Mouse (Mus musculus) T-cell, adult 2 months (primary cell): Measurements from ENCODE around the gene Atp8a2.
"Not testable (repeated sequence)": the region's sequence is repeated elsewhere in the genome, so short reads cannot be mapped to it uniquely, and the experiment has no call there.

Source experiments
- DNase-seq: peaks from one replicate; pipeline ENCODE4 v3.0.0; 2022; ENCODE audit warnings: low spot score

Gene Atp8a2

DNA sequence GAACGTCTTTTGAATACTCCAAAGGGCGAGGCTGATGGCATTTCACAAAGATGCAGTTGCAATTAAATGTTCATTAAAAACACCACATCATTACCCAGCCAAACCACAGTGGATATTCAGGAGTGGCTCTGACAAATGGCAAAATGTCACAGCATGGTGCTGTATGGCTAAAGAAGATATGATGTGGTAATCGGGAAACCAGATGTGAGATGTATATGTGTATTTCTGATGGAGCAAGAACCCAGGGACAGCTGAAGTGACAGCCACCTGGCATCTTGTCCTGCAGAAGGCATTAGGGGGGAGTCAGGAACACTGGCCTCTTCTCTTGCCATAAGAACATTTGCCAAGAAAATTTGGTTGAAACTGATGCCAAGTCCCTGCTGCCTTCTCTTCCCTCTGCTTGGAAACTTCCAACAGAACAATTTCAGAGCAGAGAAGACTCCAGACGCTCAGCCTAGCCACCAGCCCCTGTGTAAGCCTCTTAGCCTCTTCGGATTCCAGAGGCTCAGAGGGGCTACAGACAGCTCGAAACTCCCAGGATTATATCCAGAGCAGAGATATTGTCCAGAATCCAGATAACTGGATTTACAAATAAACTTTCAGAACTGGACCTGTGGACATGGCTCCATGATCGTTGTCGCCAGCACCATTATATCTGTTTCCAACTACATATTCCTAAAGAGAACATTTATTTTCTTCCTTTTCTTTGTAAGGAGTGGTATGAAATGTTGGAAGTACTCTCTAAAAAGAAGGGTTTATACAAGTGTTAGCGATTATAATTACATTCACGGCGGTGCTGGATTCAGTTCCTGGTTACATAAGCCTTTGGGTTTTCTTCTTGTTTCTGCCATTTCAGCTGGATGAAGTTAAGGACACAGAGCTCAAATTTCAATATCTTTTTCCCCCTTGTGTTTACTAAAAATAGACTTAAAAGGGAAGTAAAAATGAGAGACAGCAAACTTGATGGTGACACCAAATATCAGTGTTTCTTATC lies 413.3 kb downstream of the Atp8a2 start:
- DNase-seq, result no peak

DNA sequence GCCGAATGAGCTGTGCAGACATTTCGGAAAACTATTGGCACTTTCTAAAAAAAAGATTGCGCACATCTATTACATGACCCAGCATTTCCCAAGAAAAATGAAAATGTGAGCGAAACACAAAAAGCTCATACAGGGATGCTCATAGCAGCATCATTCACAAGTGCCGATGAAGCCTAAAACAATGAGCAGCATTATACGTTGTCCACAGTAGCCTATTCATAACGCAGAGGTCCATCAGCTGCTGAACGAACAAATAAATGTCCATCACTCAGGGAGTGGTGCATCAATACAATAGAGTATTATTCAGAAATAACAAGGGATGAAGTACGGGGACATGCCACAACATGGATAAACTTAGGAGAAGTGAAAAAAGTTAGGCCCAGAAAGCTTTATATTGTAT lies 416.6 kb downstream of the Atp8a2 start:
- DNase-seq, result no peak

DNA sequence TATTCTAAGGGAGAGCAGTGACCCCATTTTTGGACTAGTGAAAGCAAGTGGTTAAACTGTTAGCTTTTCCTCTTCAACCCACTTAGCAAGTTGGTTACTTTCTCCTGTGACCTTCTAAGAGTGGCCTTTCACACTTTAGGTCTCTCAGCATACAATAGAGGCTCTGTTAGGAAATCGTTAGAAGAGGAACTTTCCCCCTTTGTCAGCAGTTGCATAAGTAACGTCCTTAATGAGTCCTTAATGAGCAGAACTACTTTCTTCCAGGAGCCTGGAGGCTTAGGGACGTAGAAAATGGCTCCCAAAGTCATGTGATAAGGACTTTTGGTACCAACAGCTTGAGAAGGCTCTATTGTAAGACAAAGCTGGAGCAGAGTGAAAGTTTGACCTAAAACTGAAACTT lies 434.8 kb downstream of the Atp8a2 start:
- no peak for DNase-seq

DNA sequence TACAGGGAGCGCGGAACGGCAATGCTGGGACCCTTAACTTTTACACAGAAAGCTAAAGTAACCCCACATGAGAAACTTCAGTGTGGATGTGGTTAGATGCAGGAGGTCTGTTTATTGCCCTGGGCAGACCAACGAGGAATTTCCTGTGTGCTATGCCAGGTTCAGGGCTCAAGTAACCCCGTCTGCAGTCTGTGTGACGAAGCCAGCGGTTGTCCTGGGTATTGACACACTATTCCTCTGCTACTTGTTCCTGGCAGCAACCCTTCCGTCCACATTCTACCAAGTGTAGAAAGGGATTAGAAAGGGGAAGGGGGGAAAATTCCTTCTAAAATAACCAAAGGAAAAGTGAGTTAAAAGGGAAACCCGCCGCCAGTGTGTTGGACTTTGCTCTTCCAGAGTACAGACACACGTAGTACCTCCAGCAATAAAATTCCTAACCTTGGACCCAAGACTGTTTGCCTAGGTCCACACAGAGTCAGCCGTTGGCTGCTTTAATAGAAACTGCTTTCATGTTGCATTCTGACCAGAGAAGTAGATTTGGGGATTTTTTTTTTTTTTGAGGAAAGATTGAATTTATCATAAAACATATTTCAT lies 437.0 kb downstream of the Atp8a2 start:
- no peak for DNase-seq

DNA sequence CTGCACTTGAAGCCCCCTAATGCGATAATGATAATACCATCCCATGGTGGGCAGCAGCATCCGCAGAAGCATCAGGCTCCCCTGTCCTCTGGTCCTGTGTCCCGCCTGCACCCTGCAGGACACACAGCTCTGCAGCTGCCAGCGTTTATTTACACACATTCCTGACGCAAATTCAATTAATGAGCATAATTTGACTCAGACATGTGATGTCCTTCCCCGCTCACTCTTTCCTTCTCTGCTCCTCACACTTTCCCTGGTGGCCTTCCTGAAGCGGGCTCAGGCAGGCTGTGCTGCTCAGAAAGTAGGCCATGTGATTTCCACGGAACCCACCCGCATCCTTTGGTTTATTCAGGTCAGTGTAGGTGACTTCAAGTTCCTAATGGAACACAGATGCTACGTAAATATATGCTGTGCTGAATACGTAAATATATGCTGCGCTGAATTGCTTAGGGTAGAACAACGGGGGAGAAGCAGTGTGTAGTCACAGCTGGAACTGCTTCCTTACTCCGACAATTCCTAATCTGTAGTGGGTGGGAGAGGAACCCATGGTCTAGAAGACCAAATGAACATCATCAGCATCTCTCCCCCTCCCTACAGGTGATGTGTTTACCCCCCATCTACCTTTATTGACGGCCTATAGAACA lies 437.7 kb downstream of the Atp8a2 start:
- no peak for DNase-seq

DNA sequence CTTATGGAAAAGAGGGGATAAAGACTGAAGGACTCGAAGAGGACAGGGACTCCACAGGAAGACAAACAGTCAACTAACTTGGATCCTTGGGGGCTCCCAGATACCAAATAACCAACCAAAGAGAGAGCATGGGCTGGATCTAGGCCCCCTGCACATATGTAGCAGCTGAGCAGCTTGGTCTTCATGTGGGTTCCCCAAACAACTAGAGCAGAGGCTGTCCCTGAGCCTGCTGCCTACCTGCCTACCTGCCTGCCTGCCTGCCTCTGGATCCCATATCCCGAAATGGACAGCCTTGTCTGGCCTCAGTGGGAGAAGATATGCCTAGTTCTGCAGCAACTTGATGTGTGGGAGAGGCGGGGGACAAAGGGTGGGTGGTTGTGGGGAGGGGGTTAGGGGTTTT lies 444.6 kb downstream of the Atp8a2 start:
- DNase-seq, result no peak

DNA sequence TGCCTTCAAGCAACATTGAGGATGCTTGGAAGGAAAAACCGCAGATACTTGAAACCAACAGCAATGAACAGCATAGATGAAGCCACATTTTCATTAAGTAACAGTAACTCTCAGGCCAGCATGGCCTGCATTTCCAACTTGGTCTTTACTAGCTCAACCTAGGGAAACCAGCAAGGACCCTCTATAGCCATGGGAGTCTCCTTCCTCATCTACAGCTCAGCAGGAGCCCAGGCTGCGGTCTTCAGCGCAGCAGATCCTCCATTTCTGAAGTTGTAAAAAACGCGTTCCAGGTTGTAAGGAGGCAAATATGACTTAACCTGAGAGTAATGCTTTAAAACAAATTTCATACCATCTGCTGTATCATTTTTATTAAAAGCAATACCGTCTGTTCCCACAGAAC lies 447.0 kb downstream of the Atp8a2 start:
- no peak for DNase-seq

DNA sequence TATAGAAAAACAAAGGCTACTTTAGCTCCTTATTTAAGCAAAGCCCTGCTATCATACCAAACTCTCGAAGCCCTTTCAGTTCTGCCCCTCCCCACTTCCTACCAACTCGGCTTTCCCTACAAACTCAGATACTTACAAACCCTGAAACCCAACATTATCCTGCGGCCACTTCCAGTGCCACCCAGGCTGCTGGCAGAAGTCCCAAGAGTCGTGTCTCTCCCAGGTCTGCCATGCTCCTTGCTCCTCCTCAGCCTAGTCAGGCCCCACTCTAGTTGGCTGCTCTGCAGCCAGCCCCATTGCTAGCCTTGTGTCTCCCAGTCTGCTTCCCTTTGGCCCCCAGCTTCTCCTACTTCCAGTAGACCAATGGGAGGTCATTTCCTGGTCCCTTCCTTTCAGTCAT lies 451.3 kb downstream of the Atp8a2 start:
- no peak for DNase-seq

DNA sequence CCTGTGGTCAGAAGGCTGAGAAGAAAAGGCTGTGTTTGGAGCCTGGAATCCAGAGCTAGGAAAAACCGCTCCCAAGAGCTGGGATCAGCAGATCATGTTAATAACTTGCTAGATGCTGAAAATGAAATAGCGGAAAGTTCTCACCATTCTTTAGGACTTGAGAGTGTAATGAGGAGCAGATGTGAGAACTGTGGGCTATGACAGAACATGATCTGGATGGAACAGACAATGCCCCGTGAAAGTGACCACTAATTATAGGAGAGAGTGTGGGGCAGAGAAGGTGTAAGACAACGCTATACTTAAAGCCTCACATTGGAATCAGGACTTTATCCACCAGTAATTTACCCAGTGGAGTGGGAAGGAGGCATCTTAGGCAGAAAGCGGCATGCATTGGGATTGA lies 455.2 kb downstream of the Atp8a2 start:
- DNase-seq, result no peak

DNA sequence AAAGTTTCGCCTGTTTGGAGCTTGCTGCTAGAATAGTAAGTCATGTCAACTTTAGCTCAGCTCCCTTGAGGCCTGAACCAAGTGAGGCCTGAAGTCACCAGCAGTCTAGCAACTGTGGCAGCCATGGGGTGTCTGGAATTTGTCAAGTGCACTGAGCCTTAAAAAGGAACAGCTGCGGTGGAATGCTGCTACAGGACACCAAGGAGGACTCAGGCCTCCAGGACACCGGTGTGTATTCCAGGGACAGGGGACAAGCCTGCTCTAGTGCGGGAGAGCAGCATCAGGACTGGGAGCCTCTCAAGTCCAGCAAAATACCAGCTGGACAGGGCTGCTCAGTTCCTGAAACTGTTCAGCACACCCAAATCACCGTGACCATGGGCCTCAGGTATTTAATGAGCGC lies 457.5 kb downstream of the Atp8a2 start:
- DNase-seq, result no peak

DNA sequence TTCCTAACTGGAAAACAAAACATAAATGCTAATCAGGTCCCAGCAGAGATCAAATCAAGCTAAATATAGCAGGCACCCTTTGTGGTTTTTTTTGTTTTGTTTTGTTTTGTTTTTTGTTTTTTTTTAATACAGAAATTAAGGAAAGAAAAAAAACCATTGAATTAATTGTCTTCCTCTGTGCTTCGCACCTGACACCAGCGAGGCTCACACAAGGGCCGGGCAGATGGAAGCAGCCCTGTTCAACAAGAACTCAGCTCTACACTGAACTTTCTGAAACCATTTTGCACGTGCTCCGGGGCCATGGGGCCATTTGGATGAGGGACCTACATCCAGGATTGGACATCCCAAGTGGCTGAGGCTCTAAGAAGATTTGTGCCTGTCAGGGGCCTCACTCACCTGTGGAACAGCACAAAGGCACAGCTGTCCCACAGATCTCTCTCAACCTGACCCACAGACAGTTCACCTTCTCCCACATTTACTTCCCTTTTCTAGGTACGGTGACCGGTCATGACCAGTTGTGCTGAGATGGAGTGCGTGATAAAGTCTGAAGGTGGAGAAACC lies 459.2 kb downstream of the Atp8a2 start:
- no peak for DNase-seq

DNA sequence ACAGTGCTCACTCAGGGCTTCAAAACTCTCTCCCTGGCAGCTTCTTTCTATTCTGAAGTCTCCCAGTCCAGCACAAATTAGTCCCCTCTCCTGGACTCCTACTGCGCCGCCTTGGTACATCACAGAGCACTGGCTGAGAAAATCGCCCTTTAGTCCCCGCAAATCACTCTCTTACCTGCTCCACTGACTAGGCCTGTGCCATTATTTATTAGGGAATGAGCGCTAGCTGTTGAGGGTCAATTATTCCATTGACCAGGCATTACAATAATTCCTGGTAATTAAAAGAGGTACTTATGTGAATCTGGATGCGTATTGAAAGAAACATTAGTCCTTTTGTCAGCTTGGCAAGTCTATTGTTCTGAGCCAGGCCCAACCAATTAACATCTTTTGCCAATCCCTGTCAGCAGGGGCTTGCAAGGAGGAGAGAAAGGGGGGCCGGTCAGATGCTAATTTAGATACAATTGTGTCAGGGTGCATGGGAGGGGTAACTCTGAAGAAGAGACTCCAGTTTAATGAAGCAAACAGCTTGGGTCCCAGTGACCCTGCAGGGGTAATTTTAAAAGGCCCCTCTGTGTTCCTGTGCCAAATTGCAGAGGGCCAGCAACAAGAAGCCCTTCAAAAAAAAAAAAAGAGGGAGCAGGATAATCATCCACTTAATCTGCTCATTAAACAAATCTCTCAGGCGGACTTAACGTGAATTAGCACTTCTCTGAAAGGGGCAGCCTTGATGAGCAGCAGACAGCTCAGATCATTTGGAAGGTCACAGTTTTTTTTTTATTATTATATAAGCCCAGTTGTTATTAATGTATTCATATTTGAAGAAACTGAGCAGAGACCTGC lies 459.9 kb downstream of the Atp8a2 start:
- DNase-seq, result no peak

DNA sequence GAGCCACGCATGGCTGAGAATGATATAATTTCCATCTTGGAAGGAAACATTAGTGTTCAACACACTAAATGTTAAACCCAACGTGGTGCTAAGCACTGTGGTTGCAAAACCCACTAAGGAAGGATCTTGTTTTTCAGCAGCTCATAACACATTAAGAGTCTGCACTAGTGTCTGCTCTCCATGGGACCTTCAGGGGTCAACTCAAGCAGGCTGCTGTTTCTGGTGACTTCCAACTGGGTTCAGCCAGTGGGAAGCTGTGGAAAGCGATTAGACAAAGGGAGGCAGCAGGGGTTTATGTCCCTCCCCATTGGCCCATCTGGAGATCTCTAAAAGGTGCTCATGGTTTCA lies 467.0 kb downstream of the Atp8a2 start:
- no peak for DNase-seq

DNA sequence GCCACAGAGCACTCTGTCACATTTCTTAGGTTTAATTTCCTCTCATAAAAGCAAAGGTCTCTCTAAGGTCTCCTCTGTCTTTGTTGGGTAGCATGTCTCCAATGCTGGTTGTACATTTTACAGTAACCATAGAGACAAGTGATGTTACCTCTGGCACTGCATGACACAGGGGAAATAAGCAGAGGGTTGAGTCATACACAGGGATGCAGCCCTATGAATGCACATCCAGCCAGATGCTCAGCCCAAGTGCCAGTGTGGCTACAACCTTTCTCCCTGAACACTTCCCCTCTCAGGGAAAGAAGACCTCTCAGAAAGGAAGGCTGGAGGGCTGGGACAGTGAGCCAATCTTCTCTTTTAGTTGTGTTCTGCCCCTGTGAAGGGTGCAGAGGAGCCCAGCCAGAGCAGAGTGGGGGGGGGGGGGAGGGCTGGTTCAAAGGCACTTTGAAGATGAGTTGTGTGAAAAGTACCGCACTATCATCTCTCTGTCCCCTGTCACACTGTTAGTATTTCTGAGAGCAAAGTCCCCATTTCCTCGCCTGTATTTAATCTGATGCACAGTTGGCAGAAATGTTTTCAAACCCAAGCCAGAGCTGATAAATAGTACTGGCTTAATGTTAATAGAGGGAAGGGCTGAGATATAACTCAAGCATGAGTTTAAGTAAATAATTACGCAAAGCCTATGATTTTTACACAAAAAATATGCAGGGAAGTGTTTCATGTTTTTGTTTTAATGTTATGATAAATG lies 467.5 kb downstream of the Atp8a2 start:
- DNase-seq, result no peak

DNA sequence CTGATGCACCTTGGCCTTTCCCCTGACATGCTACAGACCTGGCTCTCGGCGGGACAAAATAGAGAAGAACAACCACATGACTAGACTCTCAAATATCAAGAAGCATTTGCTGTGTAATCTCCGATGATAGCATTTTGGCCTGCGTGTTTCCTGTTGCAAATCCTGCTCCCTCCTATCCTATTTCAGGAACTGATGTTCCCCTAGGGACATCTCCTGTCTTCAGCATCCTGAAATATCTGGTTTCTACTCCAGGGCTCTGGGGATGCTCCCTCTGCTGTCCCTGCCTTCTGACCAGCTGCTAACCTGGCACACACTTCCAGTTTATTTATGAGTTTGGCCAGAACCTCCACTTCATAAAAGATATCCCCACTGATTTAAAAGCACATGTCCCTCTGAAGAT lies 470.0 kb downstream of the Atp8a2 start:
- DNase-seq, result no peak

DNA sequence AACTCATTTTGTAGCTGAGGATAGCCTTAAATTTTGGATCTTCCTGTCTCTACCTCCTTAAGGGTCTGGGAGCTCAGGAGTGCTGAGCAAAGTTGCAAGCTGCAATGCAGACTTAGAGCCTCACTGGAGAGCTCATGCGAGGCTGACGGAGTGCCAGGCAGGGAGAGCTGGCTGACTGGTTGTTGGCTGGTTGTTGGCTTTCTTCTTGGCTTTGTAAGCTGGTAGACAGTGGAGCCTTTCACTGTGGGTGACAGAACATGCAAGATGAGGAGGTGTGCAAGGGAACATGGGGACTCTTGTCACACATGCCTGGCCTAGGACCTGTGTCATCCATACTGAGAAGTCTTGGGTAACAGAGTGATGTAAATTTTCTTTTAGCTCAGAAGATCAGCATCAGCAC lies 473.8 kb downstream of the Atp8a2 start:
- no peak for DNase-seq

DNA sequence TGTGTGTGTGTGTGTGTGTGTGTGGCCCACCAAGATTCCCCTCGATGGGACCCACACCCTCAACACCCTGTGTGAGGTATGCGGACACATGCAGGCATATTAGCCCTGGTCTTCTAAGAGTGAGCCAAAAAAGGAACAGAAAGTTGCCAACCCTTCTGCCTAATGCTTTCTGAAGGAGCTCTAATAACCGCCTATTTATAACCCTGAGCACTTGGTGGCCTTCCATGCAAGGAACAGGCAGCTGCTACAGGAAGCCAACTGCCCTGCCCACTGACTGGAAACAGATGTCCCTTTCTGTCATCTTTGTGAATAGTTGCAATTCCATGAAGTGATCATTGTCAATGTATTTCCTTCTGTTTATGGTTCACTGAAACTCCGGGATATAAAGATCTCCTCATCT lies 475.0 kb downstream of the Atp8a2 start:
- DNase-seq, result no peak

DNA sequence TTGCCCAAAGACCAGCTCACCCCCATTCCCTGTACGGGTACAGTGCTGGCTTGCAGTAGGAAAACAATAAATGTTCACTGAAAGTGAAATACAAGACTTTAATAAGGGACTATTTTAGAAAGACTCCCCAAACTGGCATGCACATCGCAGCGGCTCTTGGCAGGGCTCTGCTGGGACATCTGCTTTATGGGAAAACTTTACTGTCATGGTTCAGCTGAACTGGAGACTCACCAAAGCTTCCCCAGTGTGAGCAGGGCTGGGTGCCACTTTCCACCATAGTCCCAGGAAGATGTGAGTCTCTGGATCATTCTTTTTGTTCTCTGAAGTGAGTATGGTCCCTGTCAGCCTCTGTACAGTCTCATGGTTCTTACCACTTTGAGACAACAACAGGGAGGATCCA lies 475.6 kb downstream of the Atp8a2 start:
- no peak for DNase-seq

DNA sequence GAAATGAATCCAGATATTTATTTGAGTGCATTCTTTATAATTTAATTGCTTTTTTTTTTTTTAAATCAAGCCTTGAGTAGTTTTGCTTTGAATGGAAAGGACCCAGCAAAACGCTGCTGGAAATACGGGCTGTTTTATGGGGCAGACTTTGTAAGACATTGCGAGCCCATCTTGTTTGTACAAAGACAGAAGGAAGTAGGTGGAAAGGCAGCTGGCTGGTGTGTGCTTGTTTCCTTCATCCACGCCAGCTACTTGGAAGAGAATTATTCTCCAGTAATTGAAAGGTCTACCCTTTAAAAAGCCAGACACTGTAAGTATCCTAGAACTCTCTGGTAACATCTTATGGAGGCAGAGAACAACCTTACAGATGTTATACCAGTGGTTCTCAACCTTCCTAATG lies 476.6 kb downstream of the Atp8a2 start:
- DNase-seq, result no peak

DNA sequence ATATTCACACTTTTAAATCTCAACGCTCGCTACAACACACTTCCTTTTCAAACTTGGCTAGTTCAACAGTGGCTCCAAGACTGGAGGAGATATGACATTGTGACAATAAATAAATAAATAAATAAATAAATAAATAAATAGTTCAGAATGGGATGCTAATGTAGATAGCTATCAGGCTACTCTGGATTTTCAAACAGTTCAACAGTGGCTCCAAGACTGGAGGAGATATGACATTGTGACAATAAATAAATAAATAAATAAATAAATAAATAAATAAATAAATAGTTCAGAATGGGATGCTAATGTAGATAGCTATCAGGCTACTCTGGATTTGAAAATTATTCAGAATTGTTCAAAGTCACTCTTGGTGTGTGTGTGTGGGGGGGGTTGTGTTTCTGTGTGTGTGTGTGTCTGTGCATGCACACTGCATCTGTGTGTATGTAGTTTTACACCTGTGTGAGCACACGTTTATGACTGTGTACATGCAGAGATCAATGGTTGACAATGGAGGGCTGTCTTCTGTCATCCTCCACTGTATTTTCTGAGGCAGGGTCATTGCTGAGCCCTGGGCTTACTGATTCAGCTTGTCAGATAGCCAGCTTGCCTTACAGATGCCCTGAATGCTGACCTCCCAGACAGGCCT lies 480.4 kb downstream of the Atp8a2 start:
- DNase-seq, result not testable (repeated sequence)
